Mouse (Mus musculus) heart, postnatal 0 days (tissue): ENCODE data around the gene Fam126a. TPM values are rescaled to one million over a fixed set of nuclear protein-coding genes. Genes with fewer than 3 reads are reported as not detected.

ENCODE experiments used
- ATAC-seq: fragments of 200-750 bp; cut with Nextera tagmentation; 2 replicates; pipeline ENCODE4 v1.8.0; 2017; ENCODE audit warnings: low read depth, moderate number of reproducible peaks, moderate library complexity; ENCODE audit not compliant: insufficient read depth
- DNase-seq: peaks from one replicate; pipeline ENCODE4 v3.0.0-alpha.2; 2016; ENCODE audit warnings: low spot score
- H3K27ac ChIP-seq: fragments of 300-500 bp; sonication (generic); 2 replicates; pipeline ENCODE4 v1.5.1; 2014; ENCODE audit warnings: low read depth, mild to moderate bottlenecking
- H3K27me3 ChIP-seq: fragments of 300-500 bp; sonication (generic); 2 replicates; pipeline ENCODE4 v1.6.1; 2014; ENCODE audit warnings: low read length, mixed read lengths; ENCODE audit not compliant: control insufficient read depth, insufficient read depth
- H3K36me3 ChIP-seq: fragments of 300-500 bp; sonication (generic); replicated peaks from 2 replicates; pipeline ENCODE4 v1.6.1; 2014; ENCODE audit warnings: low read length, mixed read lengths; ENCODE audit not compliant: control insufficient read depth, insufficient read depth
- H3K4me1 ChIP-seq: fragments of 300-500 bp; sonication (generic); 2 replicates; pipeline ENCODE4 v1.6.1; 2014; ENCODE audit warnings: antibody characterized with exemption; ENCODE audit not compliant: control insufficient read depth, insufficient read depth
- H3K4me2 ChIP-seq: fragments of 300-500 bp; sonication (generic); 2 replicates; pipeline ENCODE4 v1.6.1; 2014; ENCODE audit warnings: low read depth, mild to moderate bottlenecking, low read length, moderate library complexity
- H3K4me3 ChIP-seq: fragments of 300-500 bp; sonication (generic); 2 replicates; pipeline ENCODE4 v1.5.1; 2014; ENCODE audit warnings: low read depth, low read length
- H3K9ac ChIP-seq: fragments of 300-500 bp; sonication (generic); replicated peaks from 2 replicates; pipeline ENCODE4 v1.6.1; 2014; ENCODE audit warnings: low read depth, low read length, mixed read lengths
- H3K9me3 ChIP-seq: fragments of 300-500 bp; sonication (generic); replicated peaks from 2 replicates; pipeline ENCODE4 v1.6.1; 2016; ENCODE audit warnings: low read length; ENCODE audit not compliant: control insufficient read depth
- CTCF ChIP-seq: IDR thresholded peaks from 2 replicates; pipeline ENCODE4 v1.5.1; 2016; ENCODE audit warnings: antibody characterized with exemption, control low read depth, low read depth
- EP300 ChIP-seq: IDR thresholded peaks from 2 replicates; pipeline ENCODE4 v1.6.1; 2016; ENCODE audit warnings: antibody characterized with exemption, low read depth
- WGBS: fragments of 180-500 bp; shearing (Covaris S2); extraction: QIAGEN DNeasy Blood & Tissue Kit; methylation state at CpG from one replicate; pipeline ENCODE4 v1.1.7; 2014; 5-methylcytosine and 5-hydroxymethylcytosine counted together
- polyA plus RNA-seq: library from polyadenylated mRNA; unstranded; fragments of >200 nt; fragmentation: Nextera tagmentation; extraction: Ambion mirVana; gene quantifications from 2 replicates; pipeline ENCODE4 v1.2.1, GENCODE M21; 2015
- total RNA-seq: library from RNA; depleted of rRNA; stranded (reverse); fragments of >200 nt; gene quantifications from 2 replicates; pipeline ENCODE4 v1.2.3, GENCODE M21; 2014; ENCODE audit warnings: low replicate concordance; rRNA removed

Fam126a gene
- total RNA-seq (37.3 and 37.6 TPM in 2 replicates), polyA plus RNA-seq (23.3 and 27.7 TPM in 2 replicates)

- H3K27ac ChIP-seq = peak within 1 kb of the TSS; percentile 93
- 0% methylated on average over 16 of the region's 16 CpGs for WGBS
- ATAC-seq = peak; percentile 100
These were observed at the start of gene Fam126a for GRCm38 (mm10) chr5:24030579-24030969. TSS of gene Fam126a (minus strand) at chr5:24030690.

GRCm38 (mm10) chr5:24078420-24079179, 48.1 kb upstream of the Fam126a start:
- Histone ChIP-seq H3K27ac (no peak overlapping the region), H3K4me2 (no peak overlapping the region), H3K36me3 (no peaks in the 10 kb centered on the region), H3K9ac (no peak overlapping the region), H3K4me3 (no peak overlapping the region), H3K4me1 (no peaks in the 10 kb centered on the region), H3K9me3 (no peaks in the 10 kb centered on the region), H3K27me3 (no peaks in the 10 kb centered on the region)
- ATAC-seq (peak; percentile 57), DNase-seq (no peak)
- TF ChIP-seq CTCF (peak; percentile 54), EP300 (no peak)
- WGBS = 76% methylated on average over 7 of the region's 7 CpGs

More at GRCm38 (mm10) chr5:24030579-24030969, at the start of gene Fam126a:
- peak within 1 kb of the TSS; percentile 98 for H3K4me2 ChIP-seq
- H3K27me3 ChIP-seq = no peaks in the 10 kb centered on the region
- peak within 1 kb of the TSS; percentile 99 for H3K4me3 ChIP-seq
- H3K36me3 ChIP-seq = no peaks in the 10 kb centered on the region
- no peaks in the 10 kb centered on the region for H3K9me3 ChIP-seq
- H3K4me1 ChIP-seq = peaks cover 17% of the 10 kb centered on the region
- TF ChIP-seq CTCF (0 out of 2 replicates have a peak, but pooled peaks have one; percentile 2), EP300 (no peak)
- H3K9ac ChIP-seq = peak within 1 kb of the TSS; percentile 98
- peak; percentile 98 for DNase-seq

- no peaks in the 10 kb centered on the region for H3K36me3 ChIP-seq
- WGBS = 22% methylated on average over 7 of the region's 7 CpGs
- no peak overlapping the region; the same call in 1 of the 2 replicates for H3K27ac ChIP-seq
- H3K4me1 ChIP-seq = no peaks in the 10 kb centered on the region
- H3K4me3 ChIP-seq = peak overlapping the region; percentile 36; the same call in 1 of the 2 replicates
- DNase-seq = no peak
- H3K27me3 ChIP-seq = no peaks in the 10 kb centered on the region
- no peaks in the 10 kb centered on the region for H3K9me3 ChIP-seq
- H3K4me2 ChIP-seq = peak overlapping the region; percentile 51
- TF ChIP-seq CTCF (no peak), EP300 (no peak)
- peak overlapping the region; percentile 40; the same call in 1 of the 2 replicates for H3K9ac ChIP-seq
- ATAC-seq = no peak
These were observed 47.3 kb upstream of the Fam126a start for GRCm38 (mm10) chr5:24077739-24078306.

- Histone ChIP-seq H3K9ac (peak overlapping the region; percentile 40; the same call in 1 of the 2 replicates), H3K4me2 (peak overlapping the region; percentile 51), H3K4me1 (0 out of 2 replicates have a peak, but pooled peaks cover 2% of the 10 kb centered on the region), H3K27me3 (no peaks in the 10 kb centered on the region), H3K36me3 (no peaks in the 10 kb centered on the region), H3K27ac (peak overlapping the region; percentile 54), H3K4me3 (peak overlapping the region; percentile 36), H3K9me3 (no peaks in the 10 kb centered on the region)
- peak; percentile 82 for DNase-seq
- ATAC-seq = peak; percentile 89
- no peak for TF ChIP-seq EP300
- peak; percentile 81 for TF ChIP-seq CTCF
- 3% methylated on average over 15 of the region's 15 CpGs for WGBS
These were observed 46.7 kb upstream of the Fam126a start for GRCm38 (mm10) chr5:24076986-24077718.

GRCm38 (mm10) chr5:24072031-24072430, 41.5 kb upstream of the Fam126a start:
- no peaks in the 10 kb centered on the region for H3K9me3 ChIP-seq
- H3K27me3 ChIP-seq = no peaks in the 10 kb centered on the region
- peak overlapping the region; percentile 63; the same call in 1 of the 2 replicates for H3K27ac ChIP-seq
- 68% methylated on average over 6 of the region's 6 CpGs for whole genome bisulfite sequencing
- 0 out of 2 replicates have a peak, but pooled peaks cover 6% of the 10 kb centered on the region for H3K4me1 ChIP-seq
- H3K36me3 ChIP-seq = no peaks in the 10 kb centered on the region
- no peak overlapping the region for H3K9ac ChIP-seq
- ATAC-seq = no peak
- no peak overlapping the region for H3K4me3 ChIP-seq
- no peak for TF ChIP-seq EP300
- no peak for TF ChIP-seq CTCF
- H3K4me2 ChIP-seq = no peak overlapping the region
- DNase-seq = no peak
